Mouse (Mus musculus): ENCODE results near the gene Olfr456. TPM values are rescaled to one million over a fixed set of nuclear protein-coding genes. Genes with fewer than 3 reads are reported as not detected.
"Not testable (repeated sequence)": the region's sequence is repeated elsewhere in the genome, so short reads cannot be mapped to it uniquely, and the experiment has no call there.

Gene Olfr456
- not detected in 2 replicates for total RNA-seq (2015; ENCODE audit: low replicate concordance)
- not detected in 2 replicates for total RNA-seq (2017; ENCODE audit: low replicate concordance)

DNA sequence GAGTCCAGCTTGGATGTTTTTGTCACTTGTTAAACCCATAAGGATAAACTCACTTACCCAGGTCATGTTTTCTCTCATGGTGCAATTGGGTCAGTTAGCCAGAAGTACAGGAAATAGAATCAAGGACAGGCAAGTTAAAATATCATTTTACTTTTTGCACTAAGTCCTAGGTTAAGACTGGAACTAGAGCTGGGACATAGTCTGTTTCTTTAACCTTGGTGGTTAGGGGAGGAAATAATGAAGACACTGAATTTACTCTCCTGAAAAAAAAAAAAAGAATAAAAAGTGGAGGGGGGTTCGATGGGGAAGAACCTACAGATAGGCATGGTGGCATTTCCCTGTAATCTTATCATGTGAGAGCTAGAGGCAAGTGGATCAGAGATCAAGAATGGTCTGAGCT, at the start of gene Olfr456:
Olfr456 (minus strand) TSS at position 101 of the 400 bp plus-strand sequence.
- no peak for ATAC-seq (replicated peaks; ENCODE audit: low FRiP score, poor library complexity, severe bottlenecking)

DNA sequence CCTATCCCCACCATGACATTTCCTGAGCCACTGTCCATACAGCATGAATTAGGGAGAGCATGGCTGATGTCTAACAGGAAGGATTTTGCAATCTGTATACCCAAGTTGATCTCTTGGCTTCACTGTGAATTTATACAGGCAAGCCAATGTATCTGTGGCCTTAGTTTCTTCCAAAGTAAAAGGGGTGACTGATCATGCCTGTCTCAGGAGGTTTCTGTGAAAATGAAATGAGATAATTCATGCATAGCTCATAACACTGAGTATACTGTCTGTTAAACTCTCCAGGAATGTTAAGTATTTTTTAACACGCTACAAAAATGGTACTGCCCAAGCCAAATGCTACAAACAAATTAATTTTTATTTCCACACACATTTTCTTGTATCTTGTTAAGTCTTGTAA, 26.4 kb upstream of the Olfr456 start:
- no peak for ATAC-seq (replicated peaks; ENCODE audit: low FRiP score, poor library complexity, severe bottlenecking)

GRCm38 (mm10) chr6:42509311-42509710, 22.3 kb upstream of the Olfr456 start:
- ATAC-seq (replicated peaks; ENCODE audit: low FRiP score, poor library complexity, severe bottlenecking): no peak

- no peak for ATAC-seq (replicated peaks; ENCODE audit: low FRiP score, poor library complexity, severe bottlenecking)
Observed at GRCm38 (mm10) chr6:42503478-42503877, 16.5 kb upstream of the Olfr456 start.

- no peak for ATAC-seq (replicated peaks; ENCODE audit: low FRiP score, poor library complexity, severe bottlenecking)
Observed at GRCm38 (mm10) chr6:42489731-42490130, 2.7 kb upstream of the Olfr456 start.

GRCm38 (mm10) chr6:42484633-42485032, 2.4 kb downstream of the Olfr456 start:
- ATAC-seq (replicated peaks; ENCODE audit: low FRiP score, poor library complexity, severe bottlenecking): no peak

DNA sequence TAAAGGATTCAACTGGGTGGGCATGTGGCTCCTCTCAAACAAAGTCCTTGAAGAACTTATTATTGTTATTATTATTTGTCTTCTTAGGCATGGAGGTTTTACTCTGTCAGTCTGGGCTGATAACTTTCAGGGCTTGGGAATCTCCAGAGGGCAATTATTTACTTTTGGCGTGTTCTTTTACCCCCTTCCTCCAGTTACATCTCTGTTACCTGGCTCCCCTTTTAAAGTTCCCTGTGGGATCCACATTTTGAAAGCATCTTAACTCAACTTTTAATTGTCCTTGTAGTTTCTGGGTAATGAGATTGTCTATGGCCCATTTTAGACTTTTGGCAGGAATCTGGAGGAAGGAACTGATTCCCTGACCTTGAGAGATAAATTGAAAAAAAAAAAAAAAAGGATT, 10.8 kb downstream of the Olfr456 start, which contains the start of gene Olfr457:
Olfr457 (minus strand) TSS at position 101 of the 400 bp plus-strand sequence.
- ATAC-seq (replicated peaks; ENCODE audit: low FRiP score, poor library complexity, severe bottlenecking): no peak

- ATAC-seq (replicated peaks; ENCODE audit: low FRiP score, poor library complexity, severe bottlenecking): not testable (repeated sequence)
Observed at GRCm38 (mm10) chr6:42471298-42471697, 15.7 kb downstream of the Olfr456 start.

- no peak for ATAC-seq (replicated peaks; ENCODE audit: low FRiP score, poor library complexity, severe bottlenecking)
Observed at GRCm38 (mm10) chr6:42470542-42470941, 16.5 kb downstream of the Olfr456 start.

- ATAC-seq (replicated peaks; ENCODE audit: low FRiP score, poor library complexity, severe bottlenecking): no peak
Observed at GRCm38 (mm10) chr6:42465096-42465495, 21.9 kb downstream of the Olfr456 start, which contains the start of gene Olfr458. Olfr458 (minus strand) TSS chr6:42465196.

DNA sequence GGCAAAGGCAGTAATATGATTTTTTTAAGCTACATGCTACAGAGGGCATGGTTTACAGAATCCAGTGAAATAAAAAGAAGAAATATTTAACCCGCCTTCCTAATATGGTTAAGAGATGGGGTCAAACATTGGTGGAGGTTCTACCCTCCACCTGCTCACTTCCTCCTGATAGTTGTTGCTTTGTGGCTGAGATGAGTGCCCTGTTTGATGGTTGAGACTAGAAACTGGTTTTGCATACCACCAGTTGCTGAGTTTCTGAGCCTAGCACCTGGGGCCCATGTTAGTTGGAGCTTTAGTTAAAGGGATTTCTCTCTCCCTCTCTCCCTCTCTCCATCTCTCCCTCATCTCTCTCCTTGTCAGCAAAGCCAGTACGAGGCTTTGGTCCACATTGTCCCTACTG, 39.6 kb downstream of the Olfr456 start:
- ATAC-seq (replicated peaks; ENCODE audit: low FRiP score, poor library complexity, severe bottlenecking): no peak

- no peak for ATAC-seq (replicated peaks; ENCODE audit: low FRiP score, poor library complexity, severe bottlenecking)
Observed at GRCm38 (mm10) chr6:42444491-42444890, 42.5 kb downstream of the Olfr456 start.

- ATAC-seq (replicated peaks; ENCODE audit: low FRiP score, poor library complexity, severe bottlenecking): no peak
Observed at GRCm38 (mm10) chr6:42441395-42441794, 45.6 kb downstream of the Olfr456 start.

Other genes starting within 250 kb of the Olfr456 start
- 5.4 and 20.1 TPM in 2 replicates for gene Gstk1, start 241.3 kb downstream of the Olfr456 start, total RNA-seq (2015; ENCODE audit: low replicate concordance)
- gene Gstk1, start 241.3 kb downstream of the Olfr456 start, total RNA-seq (2017; ENCODE audit: low replicate concordance): 2.1 and 3.8 TPM in 2 replicates
- gene Tmem139, start 225.2 kb downstream of the Olfr456 start, total RNA-seq (2015; ENCODE audit: low replicate concordance): not detected in 2 replicates
- gene Tmem139, start 225.2 kb downstream of the Olfr456 start, total RNA-seq (2017; ENCODE audit: low replicate concordance): not detected in 2 replicates
- gene Casp2, start 222.2 kb downstream of the Olfr456 start, total RNA-seq (2015; ENCODE audit: low replicate concordance): 66.3 and 108 TPM in 2 replicates
- 46.6 and 60.7 TPM in 2 replicates for gene Casp2, start 222.2 kb downstream of the Olfr456 start, total RNA-seq (2017; ENCODE audit: low replicate concordance)
- gene Clcn1, start 200.5 kb downstream of the Olfr456 start, total RNA-seq (2015; ENCODE audit: low replicate concordance): 1.3 TPM in 1 of 2 replicates, not detected in the other
- 0.38 TPM in 1 of 2 replicates, not detected in the other for gene Clcn1, start 200.5 kb downstream of the Olfr456 start, total RNA-seq (2017; ENCODE audit: low replicate concordance)
- not detected in 2 replicates for gene Fam131b, start 162.6 kb downstream of the Olfr456 start, total RNA-seq (2015; ENCODE audit: low replicate concordance)
- gene Fam131b, start 162.6 kb downstream of the Olfr456 start, total RNA-seq (2017; ENCODE audit: low replicate concordance): not detected in 2 replicates
- gene Zyx, start 137.6 kb downstream of the Olfr456 start, total RNA-seq (2015; ENCODE audit: low replicate concordance): 37.3 and 45.0 TPM in 2 replicates
- gene Zyx, start 137.6 kb downstream of the Olfr456 start, total RNA-seq (2017; ENCODE audit: low replicate concordance): 5.9 and 12.8 TPM in 2 replicates
- gene Epha1, start 113.9 kb downstream of the Olfr456 start, total RNA-seq (2015; ENCODE audit: low replicate concordance): not detected in 2 replicates
- not detected in 2 replicates for gene Epha1, start 113.9 kb downstream of the Olfr456 start, total RNA-seq (2017; ENCODE audit: low replicate concordance)
- not detected in 2 replicates for gene Tas2r143, start 87.0 kb downstream of the Olfr456 start, total RNA-seq (2015; ENCODE audit: low replicate concordance)
- gene Tas2r143, start 87.0 kb downstream of the Olfr456 start, total RNA-seq (2017; ENCODE audit: low replicate concordance): not detected in 2 replicates
- gene Tas2r135, start 81.8 kb downstream of the Olfr456 start, total RNA-seq (2015; ENCODE audit: low replicate concordance): not detected in 2 replicates
- not detected in 2 replicates for gene Tas2r135, start 81.8 kb downstream of the Olfr456 start, total RNA-seq (2017; ENCODE audit: low replicate concordance)
- gene Tas2r126, start 52.7 kb downstream of the Olfr456 start, total RNA-seq (2015; ENCODE audit: low replicate concordance): not detected in 2 replicates
- not detected in 2 replicates for gene Tas2r126, start 52.7 kb downstream of the Olfr456 start, total RNA-seq (2017; ENCODE audit: low replicate concordance)
- gene Olfr458, start 22.0 kb downstream of the Olfr456 start, total RNA-seq (2015; ENCODE audit: low replicate concordance): not detected in 2 replicates
- gene Olfr458, start 22.0 kb downstream of the Olfr456 start, total RNA-seq (2017; ENCODE audit: low replicate concordance): not detected in 2 replicates
- gene Olfr457, start 10.9 kb downstream of the Olfr456 start, total RNA-seq (2015; ENCODE audit: low replicate concordance): not detected in 2 replicates
- not detected in 2 replicates for gene Olfr457, start 10.9 kb downstream of the Olfr456 start, total RNA-seq (2017; ENCODE audit: low replicate concordance)
- not detected in 2 replicates for gene Olfr455, start 60.4 kb upstream of the Olfr456 start, total RNA-seq (2015; ENCODE audit: low replicate concordance)
- gene Olfr455, start 60.4 kb upstream of the Olfr456 start, total RNA-seq (2017; ENCODE audit: low replicate concordance): not detected in 2 replicates
- gene Tcaf3, start 110.5 kb upstream of the Olfr456 start, total RNA-seq (2015; ENCODE audit: low replicate concordance): not detected in 2 replicates
- gene Tcaf3, start 110.5 kb upstream of the Olfr456 start, total RNA-seq (2017; ENCODE audit: low replicate concordance): not detected in 2 replicates
- not detected in 2 replicates for gene Tcaf2, start 158.0 kb upstream of the Olfr456 start, total RNA-seq (2015; ENCODE audit: low replicate concordance)
- gene Tcaf2, start 158.0 kb upstream of the Olfr456 start, total RNA-seq (2017; ENCODE audit: low replicate concordance): not detected in 2 replicates
- gene Tcaf1, start 222.9 kb upstream of the Olfr456 start, total RNA-seq (2015; ENCODE audit: low replicate concordance): not detected in 2 replicates
- gene Tcaf1, start 222.9 kb upstream of the Olfr456 start, total RNA-seq (2017; ENCODE audit: low replicate concordance): not detected in 2 replicates

Data from erythroid progenitor cell, adult 5-6 weeks (primary cell).